Mouse (Mus musculus): ENCODE results near the gene Nsun5.

Nsun5 gene

GRCm38 (mm10) chr5:135373601-135374000 lies 3.8 kb downstream of the Nsun5 start:
- no peak for DNase-seq (ENCODE audit: low read depth, low spot score)

- no peak for DNase-seq (ENCODE audit: low read depth, low spot score)
Measured at GRCm38 (mm10) chr5:135375167-135375566, 5.4 kb downstream of the Nsun5 start.

- DNase-seq (ENCODE audit: low read depth, low spot score) = no peak
Measured at GRCm38 (mm10) chr5:135376341-135376740, 6.6 kb downstream of the Nsun5 start.

DNA sequence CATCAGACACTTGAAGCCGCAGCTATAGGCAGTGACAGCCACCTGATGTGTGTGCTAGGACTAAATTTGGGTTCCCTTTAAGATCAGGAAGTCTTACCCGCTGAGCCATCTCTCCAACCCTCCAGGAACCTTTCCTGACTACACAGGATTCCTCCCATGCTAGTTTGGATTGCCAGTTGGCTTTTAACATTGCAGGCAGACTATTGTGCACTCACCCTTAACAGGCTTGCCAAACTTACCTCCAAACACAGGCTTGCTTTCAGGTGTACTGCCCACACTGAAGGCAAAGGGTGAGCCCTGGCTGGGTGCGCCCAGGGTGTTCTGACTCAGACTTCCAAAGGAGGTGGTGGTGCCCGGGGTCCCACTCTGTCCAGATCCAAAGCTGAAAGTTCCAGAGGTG lies 10.9 kb downstream of the Nsun5 start:
- no peak for DNase-seq (ENCODE audit: low read depth, low spot score)

- no peak for DNase-seq (ENCODE audit: low read depth, low spot score)
Measured at GRCm38 (mm10) chr5:135381356-135381925, 11.7 kb downstream of the Nsun5 start.

- no peak for DNase-seq (ENCODE audit: low read depth, low spot score)
Measured at GRCm38 (mm10) chr5:135382746-135383145, 13.0 kb downstream of the Nsun5 start.

GRCm38 (mm10) chr5:135383771-135384170 lies 14.0 kb downstream of the Nsun5 start:
- DNase-seq (ENCODE audit: low read depth, low spot score) = no peak

DNA sequence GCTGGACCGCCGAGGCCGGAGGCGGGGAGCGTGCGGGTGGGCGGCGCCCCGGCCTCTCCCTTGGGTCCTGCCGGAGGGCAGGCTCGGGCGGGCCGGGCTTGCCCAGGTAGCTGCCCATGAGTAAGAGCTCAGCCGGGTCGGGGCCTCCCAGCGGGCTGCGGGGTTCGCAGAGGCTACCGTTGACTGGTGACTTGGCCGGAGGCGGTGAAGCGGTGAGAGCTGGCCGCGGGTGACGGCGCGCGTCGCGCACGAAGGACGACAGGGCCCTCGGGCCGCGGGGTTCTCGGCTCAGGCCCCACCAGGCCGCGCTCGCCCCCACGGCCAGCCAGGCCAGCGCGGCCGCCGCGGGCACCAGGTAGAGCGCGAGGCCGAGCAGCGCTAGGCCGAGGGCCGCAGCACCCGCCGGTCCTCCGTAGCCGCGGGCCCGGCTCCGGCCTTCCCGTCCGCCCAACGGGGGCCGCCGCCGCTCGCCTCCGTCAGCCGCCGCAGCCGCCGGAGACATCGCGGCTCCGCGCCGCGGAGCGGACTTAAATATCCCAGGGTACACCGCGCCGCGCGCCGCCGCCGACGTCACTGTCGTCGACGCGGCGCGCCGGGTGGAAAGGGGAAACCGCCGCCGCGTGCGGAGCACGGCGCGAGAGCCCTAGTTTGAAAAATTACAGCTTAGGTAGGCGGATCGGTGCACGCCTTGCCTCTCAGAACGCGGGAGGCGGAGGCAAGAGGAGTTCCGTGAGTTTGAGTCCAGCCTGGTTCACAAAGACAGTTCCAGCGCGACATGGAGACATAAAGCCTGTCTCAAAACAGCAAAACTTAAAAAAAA lies 24.5 kb downstream of the Nsun5 start, which contains the start of gene Pom121:
Gene Pom121 (minus strand): TSS at position 543 of the 820 bp plus-strand sequence.
- DNase-seq (ENCODE audit: low read depth, low spot score) = peak; percentile 75

DNA sequence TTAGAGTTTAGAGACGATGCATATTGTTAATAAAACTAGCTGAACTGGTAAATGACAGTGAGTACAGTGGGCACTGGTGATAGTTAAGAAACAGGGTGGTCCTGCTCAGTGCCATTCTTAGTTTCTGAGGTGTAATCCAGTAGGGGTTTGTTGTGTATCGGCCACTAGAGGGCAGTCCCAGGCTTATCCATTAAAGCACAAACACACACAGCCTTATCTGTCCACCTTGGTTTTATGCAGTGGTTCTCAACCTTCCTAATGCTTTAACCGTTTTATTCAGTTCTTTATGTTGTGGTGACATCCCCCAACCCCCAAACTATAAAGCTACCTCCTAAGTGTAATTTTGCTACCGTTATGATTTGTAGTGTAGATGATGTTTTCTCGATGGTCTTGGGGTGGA lies 26.1 kb downstream of the Nsun5 start:
- no peak for DNase-seq (ENCODE audit: low read depth, low spot score)

GRCm38 (mm10) chr5:135399382-135399781 lies 29.6 kb downstream of the Nsun5 start:
- no peak for DNase-seq (ENCODE audit: low read depth, low spot score)

- peak; percentile 66 for DNase-seq (ENCODE audit: low read depth, low spot score)
Measured at GRCm38 (mm10) chr5:135400244-135400643, 30.5 kb downstream of the Nsun5 start.

- no peak for DNase-seq (ENCODE audit: low read depth, low spot score)
Measured at GRCm38 (mm10) chr5:135404623-135405022, 34.9 kb downstream of the Nsun5 start.

DNA sequence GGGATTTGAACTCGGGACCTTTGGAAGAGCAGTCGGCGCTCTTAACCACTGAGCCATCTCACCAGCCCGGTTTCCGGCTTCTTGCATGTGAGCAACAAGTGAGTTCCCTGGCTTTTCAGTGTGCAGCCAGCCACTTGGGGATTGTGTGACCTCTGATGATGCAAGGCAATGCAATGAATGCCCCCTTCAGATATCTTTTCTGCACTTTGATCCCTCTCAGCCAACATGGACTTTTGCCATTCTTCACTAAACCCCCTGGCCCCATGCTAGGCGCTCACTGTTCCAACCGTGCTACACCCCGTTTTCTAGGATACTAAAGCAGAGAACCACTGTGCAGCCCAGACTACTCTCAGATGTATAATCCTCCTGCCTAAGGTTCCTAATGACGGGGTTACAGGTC lies 35.7 kb downstream of the Nsun5 start:
- no peak for DNase-seq (ENCODE audit: low read depth, low spot score)

DNA sequence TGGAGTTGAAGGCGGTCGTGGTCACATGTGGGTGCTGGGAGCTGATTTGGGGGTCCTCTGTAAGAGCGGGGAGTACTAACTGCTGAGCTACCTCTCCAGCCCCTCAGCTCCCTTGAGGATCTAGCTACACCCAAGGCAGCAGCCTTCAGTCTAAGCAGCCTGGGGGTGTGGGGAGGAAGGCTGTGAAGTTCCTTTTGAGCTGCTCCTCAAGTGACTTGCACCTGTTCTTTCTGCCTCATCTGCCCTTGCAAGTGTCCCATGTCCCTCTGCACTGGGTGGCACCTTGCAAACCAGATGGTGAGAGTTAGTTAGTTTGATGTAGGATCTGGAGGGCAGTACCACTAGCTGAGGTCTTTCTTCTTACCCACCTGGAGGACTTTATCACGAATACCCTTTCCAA lies 38.4 kb downstream of the Nsun5 start:
- no peak for DNase-seq (ENCODE audit: low read depth, low spot score)

GRCm38 (mm10) chr5:135410266-135410665 lies 40.5 kb downstream of the Nsun5 start:
- DNase-seq (ENCODE audit: low read depth, low spot score) = no peak
